Mouse (Mus musculus) CH12.LX (cell line): ENCODE measurements around the gene Slc15a3.

Experiments
- CTCF ChIP-seq, 2 experiments: IDR thresholded peaks in 1 of 2; conservative IDR thresholded peaks in 1 of 2; 2 replicates each; pipeline ENCODE4 v1.5.1; 2011 to 2012; ENCODE audit warnings: low read depth in 2 of 2, low read length in 2 of 2, improper control_type of control experiment in 1 of 2, inconsistent platforms in 1 of 2, mild to moderate bottlenecking in 1 of 2, moderate library complexity in 1 of 2
- ELF1 ChIP-seq: IDR thresholded peaks from 2 replicates; pipeline ENCODE4 v1.6.1; 2014; ENCODE audit warnings: low read depth, mild to moderate bottlenecking, inconsistent platforms, low read length, improper control_type of control experiment
- JUN ChIP-seq: IDR thresholded peaks from 2 replicates; pipeline ENCODE4 v1.6.1; 2011; ENCODE audit warnings: low read depth, mild to moderate bottlenecking, low read length, improper control_type of control experiment, moderate library complexity; ENCODE audit not compliant: insufficient read depth
- POLR2A ChIP-seq: IDR thresholded peaks from 2 replicates; pipeline ENCODE4 v1.6.1; 2011; ENCODE audit warnings: low read depth, mild to moderate bottlenecking, improper control_type of control experiment, low read length

GRCm38 (mm10) chr19:10895016-10895528 is 55.5 kb downstream of the Slc15a3 start, which contains the start of gene Prpf19:
- TF ChIP-seq CTCF (conservative IDR thresholded peaks at IDR 0.05 in 1 of 2, IDR thresholded peaks at IDR 0.05 in 1 of 2; ENCODE audit: low read depth in 2 of 2, low read length in 2 of 2) (no peak), POLR2A (peak; percentile 97), ELF1 (peak; percentile 99), JUN (no peak)
